Mouse (Mus musculus) limb, embryonic 15.5 days (tissue): Measurements from ENCODE around the gene Nuak1. TPM values are rescaled to one million over a fixed set of nuclear protein-coding genes. Genes with fewer than 3 reads are reported as not detected.
A peak's percentile ranks its signal among the peaks of the same experiment; 100 is the strongest.

Experiments
- ATAC-seq: fragments of 200-750 bp; cut with Nextera tagmentation; 2 replicates; pipeline ENCODE4 v1.8.0; 2017; ENCODE audit warnings: low read depth, moderate TSS enrichment; ENCODE audit not compliant: insufficient number of reproducible peaks, low FRiP score, low TSS enrichment
- H3K27ac ChIP-seq: fragments of 300-500 bp; sonication (generic); 2 replicates; pipeline ENCODE4 v1.5.1; 2015; ENCODE audit warnings: moderate library complexity, mild to moderate bottlenecking, inconsistent platforms
- H3K27me3 ChIP-seq: fragments of 300-500 bp; sonication (generic); 2 replicates; pipeline ENCODE4 v1.6.1; 2015; ENCODE audit warnings: inconsistent platforms
- H3K36me3 ChIP-seq: fragments of 300-500 bp; sonication (generic); 2 replicates; pipeline ENCODE4 v1.6.1; 2015; ENCODE audit warnings: inconsistent platforms
- H3K4me1 ChIP-seq: fragments of 300-500 bp; sonication (generic); 2 replicates; pipeline ENCODE4 v1.6.1; 2015; ENCODE audit warnings: inconsistent platforms
- H3K4me2 ChIP-seq: fragments of 300-500 bp; sonication (generic); 2 replicates; pipeline ENCODE4 v1.6.1; 2015; ENCODE audit warnings: mild to moderate bottlenecking, inconsistent platforms
- H3K4me3 ChIP-seq: fragments of 300-500 bp; sonication (generic); 2 replicates; pipeline ENCODE4 v1.5.1; 2015; ENCODE audit warnings: mild to moderate bottlenecking, inconsistent platforms
- H3K9ac ChIP-seq: fragments of 300-500 bp; sonication (generic); 2 replicates; pipeline ENCODE4 v1.6.1; 2015; ENCODE audit warnings: inconsistent platforms
- H3K9me3 ChIP-seq: fragments of 300-500 bp; sonication (generic); 2 replicates; pipeline ENCODE4 v1.6.1; 2016; ENCODE audit warnings: inconsistent platforms
- WGBS: fragments of 180-500 bp; shearing (Covaris S2); methylation state at CpG from one replicate; pipeline ENCODE4 v1.1.7; 2015; 5-methylcytosine and 5-hydroxymethylcytosine counted together
- polyA plus RNA-seq: library from polyadenylated mRNA; unstranded; fragments of >200 nt; fragmentation: Nextera tagmentation; extraction: Ambion mirVana; gene quantifications from 2 replicates; pipeline ENCODE4 v1.2.1, GENCODE M21; 2015

The Nuak1 gene
- polyA plus RNA-seq, 1 experiment from 2014 or later = 3.9 TPM

GRCm38 (mm10) chr10:84420589-84420988 is 19.8 kb downstream of the Nuak1 start:
- H3K27me3 ChIP-seq = no peaks in the 10 kb centered on the region
- H3K36me3 ChIP-seq = peaks cover 13% of the 10 kb centered on the region
- ATAC-seq = no peak
- H3K27ac ChIP-seq = no peak overlapping the region
- H3K4me2 ChIP-seq = no peak overlapping the region
- WGBS = 92% methylated on average over 6 of the region's 6 CpGs
- peaks cover 25% of the 10 kb centered on the region for H3K4me1 ChIP-seq
- no peaks in the 10 kb centered on the region for H3K9me3 ChIP-seq
- H3K9ac ChIP-seq = no peak overlapping the region
- H3K4me3 ChIP-seq = no peak overlapping the region

- Histone ChIP-seq H3K4me3 (no peak overlapping the region), H3K4me2 (no peak overlapping the region), H3K27me3 (no peaks in the 10 kb centered on the region), H3K9ac (no peak overlapping the region), H3K27ac (no peak overlapping the region), H3K9me3 (no peaks in the 10 kb centered on the region), H3K36me3 (peaks cover 13% of the 10 kb centered on the region), H3K4me1 (peaks cover 22% of the 10 kb centered on the region)
- no peak for ATAC-seq
Observed at GRCm38 (mm10) chr10:84418421-84418820, 22.0 kb downstream of the Nuak1 start.

- Histone ChIP-seq H3K4me2 (no peak overlapping the region), H3K9ac (no peak overlapping the region), H3K9me3 (no peaks in the 10 kb centered on the region), H3K27ac (no peak overlapping the region), H3K4me1 (peaks cover 26% of the 10 kb centered on the region), H3K27me3 (no peaks in the 10 kb centered on the region), H3K4me3 (no peak overlapping the region), H3K36me3 (peaks cover 13% of the 10 kb centered on the region)
- ATAC-seq = no peak
- 75% methylated on average over 8 of the region's 8 CpGs for WGBS
Observed at GRCm38 (mm10) chr10:84416752-84417151, 23.6 kb downstream of the Nuak1 start.

- H3K9me3 ChIP-seq = no peaks in the 10 kb centered on the region
- WGBS = 74% methylated on average over 8 of the region's 8 CpGs
- no peaks in the 10 kb centered on the region for H3K27me3 ChIP-seq
- no peak overlapping the region for H3K27ac ChIP-seq
- no peak overlapping the region for H3K4me3 ChIP-seq
- H3K4me2 ChIP-seq = no peak overlapping the region
- no peak overlapping the region for H3K9ac ChIP-seq
- H3K36me3 ChIP-seq = peaks cover 5% of the 10 kb centered on the region
- H3K4me1 ChIP-seq = peaks cover 41% of the 10 kb centered on the region
- ATAC-seq = no peak
Observed at GRCm38 (mm10) chr10:84414981-84415700, 25.3 kb downstream of the Nuak1 start.

- peaks cover 46% of the 10 kb centered on the region for H3K4me1 ChIP-seq
- H3K27me3 ChIP-seq = no peaks in the 10 kb centered on the region
- no peak for ATAC-seq
- 62% methylated on average over 6 of the region's 6 CpGs for WGBS
- no peaks in the 10 kb centered on the region for H3K9me3 ChIP-seq
- no peak overlapping the region for H3K27ac ChIP-seq
- no peak overlapping the region for H3K9ac ChIP-seq
- H3K4me2 ChIP-seq = no peak overlapping the region
- H3K4me3 ChIP-seq = no peak overlapping the region
- H3K36me3 ChIP-seq = 0 out of 2 replicates have a peak, but pooled peaks cover 7% of the 10 kb centered on the region
Observed at GRCm38 (mm10) chr10:84413310-84413709, 27.1 kb downstream of the Nuak1 start.

- H3K27ac ChIP-seq = no peak overlapping the region
Observed at GRCm38 (mm10) chr10:84412326-84412962, 28.0 kb downstream of the Nuak1 start.

GRCm38 (mm10) chr10:84411122-84412105 is 29.0 kb downstream of the Nuak1 start:
- Histone ChIP-seq H3K27ac (no peak overlapping the region), H3K9me3 (no peaks in the 10 kb centered on the region), H3K4me3 (no peak overlapping the region), H3K4me1 (peaks cover 46% of the 10 kb centered on the region), H3K4me2 (no peak overlapping the region), H3K36me3 (peaks cover 16% of the 10 kb centered on the region; the same call in 1 of the 2 replicates), H3K9ac (no peak overlapping the region), H3K27me3 (no peaks in the 10 kb centered on the region)
- WGBS = 73% methylated on average over 16 of the region's 16 CpGs
- no peak for ATAC-seq

More at GRCm38 (mm10) chr10:84412326-84412962, 28.0 kb downstream of the Nuak1 start:
- no peak overlapping the region for H3K9ac ChIP-seq
- H3K36me3 ChIP-seq = peaks cover 10% of the 10 kb centered on the region; the same call in 1 of the 2 replicates
- no peak overlapping the region for H3K4me3 ChIP-seq
- no peak for ATAC-seq
- 79% methylated on average over 12 of the region's 12 CpGs for WGBS
- H3K9me3 ChIP-seq = no peaks in the 10 kb centered on the region
- no peak overlapping the region for H3K4me2 ChIP-seq
- H3K27me3 ChIP-seq = no peaks in the 10 kb centered on the region
- H3K4me1 ChIP-seq = peaks cover 46% of the 10 kb centered on the region

- 55% methylated on average over 13 of the region's 13 CpGs for WGBS
- Histone ChIP-seq H3K9ac (no peak overlapping the region), H3K27me3 (no peaks in the 10 kb centered on the region), H3K4me3 (no peak overlapping the region), H3K27ac (0 out of 2 replicates have a peak overlapping the region, but pooled peaks have one; percentile 9), H3K9me3 (no peaks in the 10 kb centered on the region), H3K36me3 (peaks cover 19% of the 10 kb centered on the region; the same call in 1 of the 2 replicates), H3K4me1 (peaks cover 37% of the 10 kb centered on the region), H3K4me2 (no peak overlapping the region)
- no peak for ATAC-seq
Observed at GRCm38 (mm10) chr10:84408965-84409660, 31.3 kb downstream of the Nuak1 start.

- 41% methylated on average over 8 of the region's 8 CpGs for WGBS
- Histone ChIP-seq H3K9me3 (no peaks in the 10 kb centered on the region), H3K4me2 (no peak overlapping the region), H3K4me3 (no peak overlapping the region), H3K27ac (no peak overlapping the region), H3K4me1 (peaks cover 17% of the 10 kb centered on the region), H3K36me3 (peaks cover 22% of the 10 kb centered on the region; the same call in 1 of the 2 replicates), H3K9ac (no peak overlapping the region), H3K27me3 (no peaks in the 10 kb centered on the region)
- ATAC-seq = no peak
Observed at GRCm38 (mm10) chr10:84405135-84405776, 35.1 kb downstream of the Nuak1 start.

GRCm38 (mm10) chr10:84401907-84402371 is 38.5 kb downstream of the Nuak1 start:
- 37% methylated on average over 7 of the region's 7 CpGs for WGBS
- H3K9me3 ChIP-seq = no peaks in the 10 kb centered on the region
- peaks cover 11% of the 10 kb centered on the region; the same call in 1 of the 2 replicates for H3K36me3 ChIP-seq
- no peak for ATAC-seq
- no peak overlapping the region for H3K9ac ChIP-seq
- H3K27ac ChIP-seq = no peak overlapping the region
- H3K4me3 ChIP-seq = no peak overlapping the region
- H3K27me3 ChIP-seq = no peaks in the 10 kb centered on the region
- no peak overlapping the region for H3K4me2 ChIP-seq
- peaks cover 11% of the 10 kb centered on the region; the same call in 1 of the 2 replicates for H3K4me1 ChIP-seq
